Mouse (Mus musculus): ENCODE results near the gene Olfr1366.
A peak's percentile ranks its signal among the peaks of the same experiment; 100 is the strongest.
"Not testable (repeated sequence)": the region's sequence is repeated elsewhere in the genome, so short reads cannot be mapped to it uniquely, and the experiment has no call there.

The Olfr1366 gene

GRCm38 (mm10) chr13:21542708-21543107 is at the start of gene Olfr1366:
Olfr1366 (minus strand) TSS chr13:21542808.
- DNase-seq (ENCODE audit: low read depth, low spot score), result no peak

DNA sequence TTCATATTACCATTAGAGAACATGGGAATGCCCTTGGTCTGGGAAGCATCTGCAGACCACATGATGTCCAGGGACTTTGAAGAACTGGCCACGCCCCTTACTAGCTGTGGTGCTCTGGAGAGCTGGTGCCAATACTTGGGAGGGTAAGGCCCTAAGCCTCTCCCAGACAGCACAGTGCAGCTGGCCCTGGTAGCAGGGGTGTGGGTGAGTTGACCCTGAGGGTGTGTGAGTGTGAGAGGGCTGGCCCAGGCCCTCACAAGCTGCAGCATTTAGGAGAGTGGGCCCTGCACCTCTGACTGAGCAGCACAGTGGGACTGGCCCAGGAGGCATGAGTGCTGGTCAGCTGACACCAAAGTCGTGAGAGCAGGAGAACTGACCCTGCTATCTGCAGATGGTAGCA is 49.0 kb upstream of the Olfr1366 start:
- DNase-seq (ENCODE audit: low read depth, low spot score), result no peak

DNA sequence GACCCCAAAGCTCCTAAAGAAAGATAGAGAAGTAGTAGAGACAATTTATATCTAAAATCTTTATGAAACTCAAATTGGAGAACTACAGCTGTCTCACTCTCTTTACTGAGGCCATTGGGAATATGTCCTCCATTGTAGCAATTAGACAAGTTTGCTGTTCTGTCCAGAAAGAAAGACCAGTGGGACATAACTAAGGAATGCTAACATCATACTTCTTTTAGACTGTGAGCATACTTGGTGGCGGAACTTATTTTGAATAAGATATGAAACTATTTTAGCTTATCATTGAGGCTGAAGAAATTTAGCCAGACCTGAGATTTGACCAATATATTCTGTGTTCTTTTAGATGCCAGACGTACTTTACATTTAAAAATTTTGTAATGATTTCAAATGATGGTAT is 39.1 kb upstream of the Olfr1366 start, which contains the start of gene Olfr1364:
Olfr1364 (minus strand) TSS at position 101 of the 400 bp plus-strand sequence.
- DNase-seq (ENCODE audit: low read depth, low spot score), result no peak

- DNase-seq (ENCODE audit: low read depth, low spot score), result no peak
Observed at GRCm38 (mm10) chr13:21559793-21560192, 17.2 kb upstream of the Olfr1366 start, which contains the start of gene Olfr1535. Olfr1535 (minus strand) TSS chr13:21559893.

- DNase-seq (ENCODE audit: low read depth, low spot score), result no peak
Observed at GRCm38 (mm10) chr13:21550416-21551110, 8.0 kb upstream of the Olfr1366 start.

GRCm38 (mm10) chr13:21549487-21549886 is 6.9 kb upstream of the Olfr1366 start:
- DNase-seq (ENCODE audit: low read depth, low spot score), result no peak

DNA sequence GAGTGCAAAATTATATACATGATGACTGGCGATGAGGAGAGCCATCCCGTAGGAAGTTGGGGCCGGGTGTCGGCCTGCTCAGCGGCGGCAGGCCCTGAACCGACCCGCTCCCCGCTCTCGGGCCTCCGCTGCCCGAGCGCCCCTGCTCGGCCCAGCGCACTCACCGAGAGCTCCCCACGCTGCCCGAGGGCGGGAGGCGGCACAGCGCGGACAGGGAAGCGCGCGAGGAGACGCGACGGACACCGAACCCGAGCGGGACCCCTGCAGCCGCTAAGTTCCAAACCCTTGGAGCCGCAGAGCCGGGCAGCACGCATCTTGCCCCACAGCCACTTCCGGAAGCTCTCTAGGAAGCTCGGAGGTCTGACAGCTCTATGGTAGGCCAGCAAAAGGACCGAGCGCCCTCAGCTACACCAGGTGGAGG is 11.8 kb downstream of the Olfr1366 start, which contains the start of gene Zkscan8:
Zkscan8 (minus strand) TSS at position 340 of the 421 bp plus-strand sequence.
- peak; percentile 93 for DNase-seq (ENCODE audit: low read depth, low spot score)

- DNase-seq (ENCODE audit: low read depth, low spot score), result peak; percentile 4
Observed at GRCm38 (mm10) chr13:21530136-21530535, 12.5 kb downstream of the Olfr1366 start.

DNA sequence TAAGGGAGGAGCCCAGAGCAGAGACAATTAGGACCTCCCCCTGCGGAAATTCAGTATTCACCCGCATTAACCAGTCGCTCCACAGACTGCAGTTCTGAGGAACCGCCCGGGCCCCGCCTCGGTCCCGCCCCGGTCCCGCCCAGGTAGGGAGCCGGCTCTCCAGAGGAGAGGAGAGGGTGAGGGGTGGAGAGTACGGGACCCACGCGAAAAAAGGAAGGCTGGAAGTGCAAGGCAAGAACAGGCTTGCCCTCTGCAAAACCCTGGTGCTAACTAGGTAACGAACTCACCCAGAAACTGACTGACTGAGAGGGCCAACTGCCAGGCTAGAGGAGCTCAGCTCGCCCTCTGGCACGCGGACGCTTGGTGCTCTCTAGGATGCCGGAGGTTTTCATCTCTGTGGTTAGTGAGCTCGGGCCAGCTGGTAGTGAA is 36.4 kb downstream of the Olfr1366 start:
- peak; percentile 96 for DNase-seq (ENCODE audit: low read depth, low spot score)

DNA sequence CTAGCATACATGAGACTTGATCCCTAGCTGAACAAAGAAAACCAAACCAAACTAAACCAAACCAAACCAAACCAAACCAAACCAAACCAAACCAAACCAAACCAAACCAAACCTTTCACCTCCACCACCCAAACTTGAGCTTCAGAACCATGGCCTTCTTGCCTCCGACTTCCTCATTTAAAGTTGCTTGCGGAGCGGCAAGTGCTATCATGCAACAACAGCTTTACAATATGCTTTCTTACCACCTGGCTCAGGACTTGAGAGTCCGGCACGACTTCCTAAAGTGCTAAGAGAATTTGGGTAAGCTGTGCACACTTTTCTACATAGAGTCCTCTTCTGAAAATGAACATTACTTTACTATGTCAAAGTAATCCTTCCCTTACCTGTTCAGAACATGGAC is 40.3 kb downstream of the Olfr1366 start:
- no peak for DNase-seq (ENCODE audit: low read depth, low spot score)

DNA sequence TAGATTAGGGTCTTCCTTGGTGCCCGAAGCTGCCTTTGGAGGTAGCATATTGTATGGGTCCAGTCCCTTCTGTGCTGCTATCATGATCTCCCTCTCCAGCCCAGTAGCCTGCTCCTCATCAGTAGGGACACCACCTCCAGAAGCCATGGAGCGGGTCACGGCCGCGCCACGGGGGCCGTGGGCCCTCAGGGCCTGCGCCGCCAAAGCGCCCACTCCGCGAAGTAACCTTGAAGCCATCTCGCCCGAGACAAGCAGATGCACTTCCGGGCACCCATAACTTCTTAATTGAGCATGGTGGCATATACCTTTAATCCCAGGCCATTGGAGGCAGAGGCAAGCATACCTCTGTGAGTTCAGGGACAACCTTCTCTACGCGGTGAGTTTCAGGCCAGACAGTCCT is 41.4 kb downstream of the Olfr1366 start, which contains the start of gene Gm11273:
Gm11273 (minus strand) TSS at position 237 of the 400 bp plus-strand sequence.
- DNase-seq (ENCODE audit: low read depth, low spot score), result not testable (repeated sequence)

- peak; percentile 35 for DNase-seq (ENCODE audit: low read depth, low spot score)
Observed at GRCm38 (mm10) chr13:21495080-21495479, 47.5 kb downstream of the Olfr1366 start, which contains the start of gene AK157302. AK157302 (plus strand) TSS chr13:21495223.

DNA sequence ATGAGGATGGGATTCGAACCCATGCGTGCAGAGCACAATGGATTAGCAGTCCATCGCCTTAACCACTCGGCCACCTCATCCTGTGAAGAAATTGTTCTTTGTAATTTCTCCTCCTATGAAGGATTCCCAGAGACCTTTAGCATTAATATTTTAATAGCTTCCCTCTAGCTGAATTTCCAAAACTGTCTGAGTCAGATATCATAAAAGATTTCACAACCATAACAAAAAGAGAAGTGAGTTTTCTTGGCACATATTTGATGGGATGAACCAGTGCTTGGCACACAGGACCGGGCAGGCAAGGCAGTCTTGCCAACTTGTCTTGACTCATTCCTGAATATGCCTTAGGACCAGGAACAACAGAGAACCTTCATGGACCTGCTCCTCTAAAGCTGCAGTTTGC is 49.8 kb downstream of the Olfr1366 start:
- DNase-seq (ENCODE audit: low read depth, low spot score), result no peak

DNA sequence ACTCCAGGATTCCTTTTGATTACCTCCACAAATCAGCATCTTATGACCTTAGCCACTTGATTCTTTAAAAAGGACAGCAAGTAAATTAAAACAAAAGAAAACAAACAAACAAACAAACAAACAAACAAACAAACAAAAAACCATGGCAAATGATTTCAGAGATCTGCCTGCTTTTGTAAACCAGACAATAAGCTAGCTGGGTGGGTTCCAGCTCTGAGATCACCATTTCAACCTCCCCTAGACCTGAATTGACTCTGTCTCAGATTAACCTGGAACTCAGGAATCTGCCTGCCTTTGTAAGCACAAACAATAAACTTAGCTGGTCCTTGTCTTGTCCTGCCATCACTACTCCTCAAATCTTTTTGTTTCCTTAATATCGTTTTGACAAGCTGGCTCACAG is 55.7 kb downstream of the Olfr1366 start:
- peak; percentile 58 for DNase-seq (ENCODE audit: low read depth, low spot score)

Measured in ZHBTc4 (cell line).